Mouse (Mus musculus): ENCODE measurements around the gene Adgre5. TPM values are rescaled to one million over a fixed set of nuclear protein-coding genes. Genes with fewer than 3 reads are reported as not detected.

The Adgre5 gene
- polyA plus RNA-seq, 1 experiment = 634 TPM

- DNase-seq = no peak
- WGBS = 92% methylated on average over 9 of the region's 9 CpGs
- TF ChIP-seq POLR2A (IDR thresholded peaks at IDR 0.05; ENCODE audit: borderline replicate concordance, extremely low read depth, low read depth, low read length) (no peak), CTCF (IDR thresholded peaks at IDR 0.05; ENCODE audit: insufficient read depth, low read length) (no peak)
- Histone ChIP-seq H3K4me3 (replicated peaks; ENCODE audit: extremely low read depth, low read depth, low read length) (no peak overlapping the region), H3K4me1 (ENCODE audit: control insufficient read depth, insufficient read depth, low read length) (no peaks in the 10 kb centered on the region)
Observed at GRCm38 (mm10) chr8:83684517-83684916, 56.6 kb downstream of the Adgre5 start.

DNA sequence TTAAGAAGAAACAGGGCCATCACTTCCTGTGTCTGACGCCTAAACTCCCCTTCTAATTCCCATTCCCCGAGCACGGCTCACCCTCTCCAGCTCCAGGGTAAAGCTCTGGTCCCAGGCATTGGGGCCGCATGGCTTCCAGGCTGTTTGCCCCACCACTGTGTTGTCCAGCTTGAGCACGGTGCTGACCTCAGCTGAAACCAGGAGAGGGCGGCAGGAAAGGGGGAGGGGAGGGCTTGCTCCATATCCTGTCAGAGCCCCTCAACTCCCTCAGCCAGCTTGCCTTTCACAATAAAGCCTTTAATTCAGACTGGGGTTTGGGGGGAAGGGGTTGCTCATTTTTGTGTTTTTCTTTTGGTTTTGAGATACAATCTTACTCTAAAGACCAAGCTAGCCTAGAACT lies 60.0 kb downstream of the Adgre5 start:
- H3K4me1 ChIP-seq (ENCODE audit: control insufficient read depth, insufficient read depth, low read length) = no peaks in the 10 kb centered on the region
- no peak overlapping the region for H3K4me3 ChIP-seq (replicated peaks; ENCODE audit: extremely low read depth, low read depth, low read length)
- TF ChIP-seq POLR2A (IDR thresholded peaks at IDR 0.05; ENCODE audit: borderline replicate concordance, extremely low read depth, low read depth, low read length) = no peak
- DNase-seq = no peak
- 37% methylated on average over 6 of the region's 6 CpGs for WGBS

DNA sequence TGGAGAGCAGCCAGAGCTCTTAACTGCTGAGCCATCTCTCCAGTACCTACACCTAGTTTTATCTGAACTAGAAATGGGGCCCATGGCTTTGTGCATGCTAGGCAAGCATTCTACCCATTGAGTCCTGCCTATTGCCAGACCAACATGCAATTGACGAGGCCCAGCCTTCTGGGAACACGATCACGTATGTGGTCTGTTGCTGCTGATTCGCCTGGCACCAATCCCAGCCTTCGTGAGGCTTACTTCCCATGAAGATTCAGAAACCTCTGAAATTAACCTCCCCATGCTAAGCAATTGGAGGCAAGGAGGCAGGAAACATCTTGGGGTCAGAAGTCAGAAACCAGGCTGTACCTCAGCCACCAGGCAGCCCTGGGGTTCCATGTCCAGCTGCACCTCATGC lies 60.5 kb downstream of the Adgre5 start:
- no peak for TF ChIP-seq CTCF (IDR thresholded peaks at IDR 0.05; ENCODE audit: insufficient read depth, low read length)
- TF ChIP-seq POLR2A (IDR thresholded peaks at IDR 0.05; ENCODE audit: borderline replicate concordance, extremely low read depth, low read depth, low read length) = no peak
- H3K4me3 ChIP-seq (replicated peaks; ENCODE audit: extremely low read depth, low read depth, low read length) = no peak overlapping the region
- DNase-seq = no peak
- no peaks in the 10 kb centered on the region for H3K4me1 ChIP-seq (ENCODE audit: control insufficient read depth, insufficient read depth, low read length)
- WGBS = 79% methylated on average over 5 of the region's 5 CpGs

GRCm38 (mm10) chr8:83679866-83680265 lies 61.3 kb downstream of the Adgre5 start:
- no peak for DNase-seq
- no peaks in the 10 kb centered on the region for H3K4me1 ChIP-seq (ENCODE audit: control insufficient read depth, insufficient read depth, low read length)
- H3K4me3 ChIP-seq (replicated peaks; ENCODE audit: extremely low read depth, low read depth, low read length) = no peak overlapping the region
- TF ChIP-seq CTCF (IDR thresholded peaks at IDR 0.05; ENCODE audit: insufficient read depth, low read length) (no peak), POLR2A (IDR thresholded peaks at IDR 0.05; ENCODE audit: borderline replicate concordance, extremely low read depth, low read depth, low read length) (no peak)
- WGBS = 92% methylated on average over 12 of the region's 12 CpGs

- TF ChIP-seq POLR2A (IDR thresholded peaks at IDR 0.05; ENCODE audit: borderline replicate concordance, extremely low read depth, low read depth, low read length) (no peak), CTCF (IDR thresholded peaks at IDR 0.05; ENCODE audit: insufficient read depth, low read length) (no peak)
- no peak for DNase-seq
- no peaks in the 10 kb centered on the region for H3K4me1 ChIP-seq (ENCODE audit: control insufficient read depth, insufficient read depth, low read length)
- H3K4me3 ChIP-seq (replicated peaks; ENCODE audit: extremely low read depth, low read depth, low read length) = no peak overlapping the region
- WGBS = 88% methylated on average over 5 of the region's 5 CpGs
Observed at GRCm38 (mm10) chr8:83674497-83674896, 66.6 kb downstream of the Adgre5 start.

Other genes starting within 250 kb of the Adgre5 start
- not detected in 2 replicates for gene Olfr370, start 205.5 kb downstream of the Adgre5 start, polyA plus RNA-seq (2012; rRNA removed)
- 269 and 286 TPM in 2 replicates for gene Ndufb7, start 174.7 kb downstream of the Adgre5 start, polyA plus RNA-seq (2012; rRNA removed)
- 416 and 565 TPM in 2 replicates for gene Tecr, start 133.4 kb downstream of the Adgre5 start, polyA plus RNA-seq (2012; rRNA removed)
- 23.5 and 26.4 TPM in 2 replicates for gene Dnajb1, start 133.1 kb downstream of the Adgre5 start, polyA plus RNA-seq (2012; rRNA removed)
- 58.6 and 67.0 TPM in 2 replicates for gene Gipc1, start 88.6 kb downstream of the Adgre5 start, polyA plus RNA-seq (2012; rRNA removed)
- 6.8 and 7.8 TPM in 2 replicates for gene Ptger1, start 74.6 kb downstream of the Adgre5 start, polyA plus RNA-seq (2012; rRNA removed)
- gene Pkn1, start 42.1 kb downstream of the Adgre5 start, polyA plus RNA-seq (2012; rRNA removed) = 148 and 168 TPM in 2 replicates
- gene Ddx39, start 26.1 kb downstream of the Adgre5 start, polyA plus RNA-seq (2012; rRNA removed) = 18.4 and 24.0 TPM in 2 replicates
- gene Adgrl1, start 158.8 kb upstream of the Adgre5 start, polyA plus RNA-seq (2012; rRNA removed) = 81.1 and 86.4 TPM in 2 replicates
- gene Gm10644, start 213.9 kb upstream of the Adgre5 start, polyA plus RNA-seq (2012; rRNA removed) = 1.7 and 2.0 TPM in 2 replicates
- gene Asf1b, start 214.2 kb upstream of the Adgre5 start, polyA plus RNA-seq (2012; rRNA removed) = 7.5 and 7.9 TPM in 2 replicates
- 57.0 and 79.9 TPM in 2 replicates for gene Prkaca, start 231.7 kb upstream of the Adgre5 start, polyA plus RNA-seq (2012; rRNA removed)

Data from lung, adult 2 months (tissue).